Mouse (Mus musculus) hindbrain, postnatal 0 days (tissue): ENCODE data around the gene Gopc. TPM values are rescaled to one million over a fixed set of nuclear protein-coding genes. Genes with fewer than 3 reads are reported as not detected.

Experiments
- ATAC-seq: fragments of 200-750 bp; cut with Nextera tagmentation; 2 replicates; pipeline ENCODE4 v1.8.0; 2017; ENCODE audit warnings: mild to moderate bottlenecking, moderate TSS enrichment, moderate library complexity
- DNase-seq: peaks from one replicate; pipeline ENCODE4 v3.0.0-alpha.2; 2015; ENCODE audit warnings: low spot score
- H3K27ac ChIP-seq: fragments of 300-500 bp; sonication (generic); 2 replicates; pipeline ENCODE4 v1.5.1; 2014; ENCODE audit warnings: mild to moderate bottlenecking
- H3K27me3 ChIP-seq: fragments of 300-500 bp; sonication (generic); 2 replicates; pipeline ENCODE4 v1.6.1; 2014; ENCODE audit warnings: low read length, mixed read lengths; ENCODE audit not compliant: insufficient read depth
- H3K36me3 ChIP-seq: fragments of 300-500 bp; sonication (generic); 2 replicates; pipeline ENCODE4 v1.6.1; 2014; ENCODE audit warnings: low read length, mixed read lengths; ENCODE audit not compliant: insufficient read depth
- H3K4me1 ChIP-seq: fragments of 300-500 bp; sonication (generic); 2 replicates; pipeline ENCODE4 v1.6.1; 2014; ENCODE audit warnings: antibody characterized with exemption, low read length, mixed read lengths; ENCODE audit not compliant: insufficient read depth
- H3K4me2 ChIP-seq: fragments of 300-500 bp; sonication (generic); 2 replicates; pipeline ENCODE4 v1.6.1; 2014; ENCODE audit warnings: low read depth, mild to moderate bottlenecking, low read length, moderate library complexity, mixed read lengths
- H3K4me3 ChIP-seq: fragments of 300-500 bp; sonication (generic); 2 replicates; pipeline ENCODE4 v1.5.1; 2014; ENCODE audit warnings: low read length
- H3K9ac ChIP-seq: fragments of 300-500 bp; sonication (generic); replicated peaks from 2 replicates; pipeline ENCODE4 v1.6.1; 2014; ENCODE audit warnings: mild to moderate bottlenecking, low read length, moderate library complexity, mixed read lengths
- H3K9me3 ChIP-seq: fragments of 300-500 bp; sonication (generic); 2 replicates; pipeline ENCODE4 v1.6.1; 2016; ENCODE audit warnings: low read length, mixed read lengths
- CTCF ChIP-seq: IDR thresholded peaks from 2 replicates; pipeline ENCODE4 v1.5.1; 2016; ENCODE audit warnings: antibody characterized with exemption, control low read depth, low read depth
- WGBS: fragments of 180-500 bp; shearing (Covaris S2); extraction: QIAGEN DNeasy Blood & Tissue Kit; methylation state at CpG from one replicate; pipeline ENCODE4 v1.1.7; 2014; 5-methylcytosine and 5-hydroxymethylcytosine counted together
- polyA plus RNA-seq: library from polyadenylated mRNA; unstranded; fragments of >200 nt; fragmentation: Nextera tagmentation; extraction: Ambion mirVana; gene quantifications from 2 replicates; pipeline ENCODE4 v1.2.1, GENCODE M21; 2015
- total RNA-seq: library from RNA; depleted of rRNA; stranded (reverse); fragments of >200 nt; gene quantifications from 2 replicates; pipeline ENCODE4 v1.2.3, GENCODE M21; 2014

The Gopc gene
- total and polyA plus RNA-seq, 2 experiments from 2014 or later: 16.4 to 24.9 TPM

DNA sequence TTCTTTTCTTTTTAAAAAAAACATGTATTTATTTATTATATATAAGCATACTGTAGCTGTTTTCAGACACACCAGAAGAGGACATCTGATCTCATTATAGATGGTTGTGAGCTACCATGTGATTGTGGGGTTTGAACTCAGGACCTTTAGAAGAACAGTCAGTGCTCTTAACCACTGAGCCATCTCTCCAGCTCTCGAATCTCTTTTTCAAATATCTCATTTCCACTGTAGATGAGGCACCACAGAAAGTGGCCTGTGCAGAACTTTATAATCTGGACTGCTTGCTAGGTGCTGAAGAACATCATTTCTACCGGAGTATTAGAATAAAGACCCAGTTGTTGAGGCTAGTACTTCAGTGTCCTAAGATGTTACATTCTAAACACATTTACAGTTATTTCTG, 33.1 kb upstream of the Gopc start:
- 84% methylated on average over 2 of the region's 2 CpGs for WGBS
- Histone ChIP-seq H3K9ac (no peak overlapping the region), H3K9me3 (no peaks in the 10 kb centered on the region), H3K4me3 (no peak overlapping the region), H3K27ac (no peak overlapping the region), H3K4me2 (no peak overlapping the region), H3K36me3 (no peaks in the 10 kb centered on the region), H3K4me1 (0 out of 2 replicates have a peak, but pooled peaks cover 10% of the 10 kb centered on the region), H3K27me3 (no peaks in the 10 kb centered on the region)
- ATAC-seq (no peak), DNase-seq (no peak)
- TF ChIP-seq CTCF: no peak

DNA sequence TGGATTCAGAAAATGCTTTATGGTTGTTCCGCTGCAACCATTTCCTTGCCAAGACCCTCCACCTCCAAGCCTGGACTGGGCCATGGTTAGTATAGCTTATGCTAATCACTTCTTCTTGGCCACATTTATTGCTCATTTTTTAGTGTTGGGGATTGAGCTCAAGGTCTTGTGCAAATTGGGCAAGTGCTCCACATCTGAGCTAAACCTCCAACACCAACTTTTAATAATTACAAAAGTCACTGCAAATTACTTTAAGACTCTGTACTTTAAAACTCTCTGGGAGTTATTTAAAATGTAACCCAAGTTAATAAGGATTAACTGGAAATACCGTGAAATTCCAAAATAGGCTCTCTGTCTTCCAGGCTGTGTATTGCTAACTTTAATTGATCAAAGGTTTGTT, 25.6 kb upstream of the Gopc start:
- no peak for TF ChIP-seq CTCF
- no peak overlapping the region for H3K27ac ChIP-seq
- H3K36me3 ChIP-seq: no peaks in the 10 kb centered on the region
- 93% methylated on average over 2 of the region's 2 CpGs for WGBS
- no peak overlapping the region for H3K4me2 ChIP-seq
- no peaks in the 10 kb centered on the region for H3K9me3 ChIP-seq
- H3K4me3 ChIP-seq: no peak overlapping the region
- peaks cover 5% of the 10 kb centered on the region; the same call in 1 of the 2 replicates for H3K27me3 ChIP-seq
- no peak overlapping the region for H3K9ac ChIP-seq
- H3K4me1 ChIP-seq: no peaks in the 10 kb centered on the region
- DNase-seq: no peak
- no peak for ATAC-seq

DNA sequence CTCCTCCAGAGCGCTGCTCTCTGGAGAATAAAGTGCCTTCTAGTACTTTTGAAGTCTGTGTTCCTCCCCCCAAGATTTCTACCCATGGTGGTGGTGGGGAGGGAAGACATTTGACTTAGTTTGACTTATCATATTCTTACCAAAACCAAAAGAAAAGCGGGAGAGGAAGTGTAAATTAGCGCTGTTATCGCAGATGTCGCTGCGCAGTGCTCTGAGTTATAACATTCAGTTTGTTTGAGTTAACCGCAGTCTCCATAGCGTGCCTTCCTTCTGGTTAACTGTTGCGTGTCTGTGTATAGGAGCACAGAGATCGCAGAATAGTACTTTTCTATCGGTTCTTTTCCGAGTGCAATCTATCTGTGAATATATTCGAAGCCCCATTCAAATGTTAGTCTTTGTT, 23.2 kb upstream of the Gopc start:
- H3K4me3 ChIP-seq: no peak overlapping the region
- H3K27ac ChIP-seq: no peak overlapping the region
- H3K4me1 ChIP-seq: no peaks in the 10 kb centered on the region
- H3K27me3 ChIP-seq: peaks cover 5% of the 10 kb centered on the region; the same call in 1 of the 2 replicates
- WGBS: 92% methylated on average over 13 of the region's 13 CpGs
- no peaks in the 10 kb centered on the region for H3K36me3 ChIP-seq
- no peaks in the 10 kb centered on the region for H3K9me3 ChIP-seq
- no peak for TF ChIP-seq CTCF
- ATAC-seq: no peak
- DNase-seq: no peak
- no peak overlapping the region for H3K9ac ChIP-seq
- no peak overlapping the region for H3K4me2 ChIP-seq

- Histone ChIP-seq H3K4me1 (no peaks in the 10 kb centered on the region), H3K36me3 (no peaks in the 10 kb centered on the region), H3K9ac (no peak overlapping the region), H3K4me2 (no peak overlapping the region), H3K27ac (no peak overlapping the region), H3K4me3 (no peak overlapping the region), H3K9me3 (no peaks in the 10 kb centered on the region), H3K27me3 (no peaks in the 10 kb centered on the region)
- TF ChIP-seq CTCF: no peak
- WGBS: 67% methylated on average over 3 of the region's 3 CpGs
- ATAC-seq: no peak
- no peak for DNase-seq
These were observed 17.8 kb upstream of the Gopc start for GRCm38 (mm10) chr10:52399722-52400121.

DNA sequence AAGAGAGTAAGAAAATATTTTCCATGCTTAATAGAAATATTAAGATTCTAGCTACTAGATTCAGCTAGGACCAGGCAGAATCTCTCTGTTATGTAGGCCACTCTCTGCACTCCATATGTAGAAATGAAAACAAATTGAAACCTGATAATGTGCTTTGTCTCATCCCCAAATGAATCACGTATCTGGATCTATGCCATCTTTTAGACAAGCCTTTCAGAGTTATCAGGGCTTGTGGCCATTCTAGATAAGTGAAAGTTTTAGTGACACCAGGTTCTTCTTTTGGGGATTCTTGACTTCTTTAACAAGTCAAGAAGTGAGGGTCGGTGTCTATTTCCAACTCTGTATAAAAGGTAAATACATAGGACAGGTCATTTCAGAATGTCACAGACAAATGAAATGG, 16.8 kb upstream of the Gopc start:
- no peak for TF ChIP-seq CTCF

GRCm38 (mm10) chr10:52396647-52397046, 14.7 kb upstream of the Gopc start:
- WGBS: 91% methylated on average over 3 of the region's 3 CpGs
- Histone ChIP-seq H3K4me2 (no peak overlapping the region), H3K27ac (no peak overlapping the region), H3K9ac (no peak overlapping the region), H3K9me3 (no peaks in the 10 kb centered on the region), H3K4me3 (no peak overlapping the region), H3K27me3 (no peaks in the 10 kb centered on the region), H3K4me1 (no peaks in the 10 kb centered on the region), H3K36me3 (no peaks in the 10 kb centered on the region)
- TF ChIP-seq CTCF: no peak
- DNase-seq (no peak), ATAC-seq (no peak)

More for the DNA sequence above, 16.8 kb upstream of the Gopc start:
- Histone ChIP-seq H3K9ac (no peak overlapping the region), H3K4me2 (no peak overlapping the region), H3K4me1 (no peaks in the 10 kb centered on the region), H3K27me3 (no peaks in the 10 kb centered on the region), H3K4me3 (no peak overlapping the region), H3K27ac (no peak overlapping the region), H3K36me3 (no peaks in the 10 kb centered on the region), H3K9me3 (no peaks in the 10 kb centered on the region)
- WGBS: 85% methylated on average over 2 of the region's 2 CpGs
- DNase-seq (no peak), ATAC-seq (no peak)

DNA sequence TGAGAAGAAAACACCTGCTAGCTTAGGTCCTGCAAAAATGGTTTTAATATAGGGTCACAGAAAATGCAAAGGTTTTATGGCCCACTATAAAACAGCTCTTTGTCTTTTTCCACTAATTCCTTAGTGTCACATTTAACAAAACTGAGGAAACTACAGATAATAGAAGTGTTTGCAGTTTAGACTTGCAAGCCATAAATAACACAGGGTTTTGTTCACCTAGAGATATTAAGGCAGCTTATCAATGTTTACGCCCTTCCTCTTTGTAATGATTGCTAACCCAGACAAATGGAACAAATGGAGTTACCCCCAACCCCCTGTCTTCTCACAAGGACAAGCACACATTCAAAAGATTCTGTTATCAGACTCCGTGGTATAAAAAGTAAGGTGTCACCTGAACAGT, 9.3 kb upstream of the Gopc start:
- Histone ChIP-seq H3K9me3 (no peaks in the 10 kb centered on the region), H3K4me2 (no peak overlapping the region), H3K36me3 (no peaks in the 10 kb centered on the region), H3K4me1 (no peaks in the 10 kb centered on the region), H3K4me3 (no peak overlapping the region), H3K27me3 (no peaks in the 10 kb centered on the region), H3K27ac (no peak overlapping the region), H3K9ac (no peak overlapping the region)
- ATAC-seq (no peak), DNase-seq (no peak)
- no peak for TF ChIP-seq CTCF
- WGBS: 74% methylated on average over 2 of the region's 2 CpGs
